Mouse (Mus musculus): ENCODE measurements around the gene Pno1. TPM values are rescaled to one million over a fixed set of nuclear protein-coding genes. Genes with fewer than 3 reads are reported as not detected.

Gene Pno1
- polyA plus RNA-seq, 1 experiment from 2014 or later = 54.8 TPM

DNA sequence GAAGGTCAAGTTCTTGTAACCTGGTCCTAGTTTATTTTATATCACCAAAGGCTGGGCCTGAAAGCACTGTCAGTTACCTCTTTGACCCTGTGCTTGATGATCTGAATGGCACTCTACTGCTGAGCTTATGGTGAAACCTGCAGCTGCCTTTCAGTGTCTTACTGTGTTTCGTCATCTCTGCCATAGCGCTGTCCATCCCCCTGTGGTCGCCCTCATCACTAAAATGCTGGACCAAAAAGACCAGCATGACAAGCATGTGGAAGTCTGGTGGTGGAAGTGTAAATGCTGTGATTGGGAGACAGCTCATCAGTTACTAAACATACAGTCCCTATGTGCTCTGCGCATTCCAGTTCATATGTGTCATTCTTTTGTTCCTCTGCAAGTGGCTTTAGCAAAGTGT is 39.1 kb downstream of the Pno1 start:
- WGBS = 95% methylated on average over 4 of the region's 4 CpGs
- H3K4me2 ChIP-seq = no peak overlapping the region
- H3K4me1 ChIP-seq = peaks cover 10% of the 10 kb centered on the region
- no peaks in the 10 kb centered on the region for H3K27me3 ChIP-seq (replicated peaks)
- no peaks in the 10 kb centered on the region for H3K36me3 ChIP-seq
- no peak overlapping the region for H3K27ac ChIP-seq (replicated peaks)
- no peak overlapping the region for H3K4me3 ChIP-seq (replicated peaks)
- H3K9me3 ChIP-seq (replicated peaks) = no peaks in the 10 kb centered on the region
- no peak for ATAC-seq (ENCODE audit: low FRiP score)
- H3K9ac ChIP-seq (replicated peaks) = no peak overlapping the region

DNA sequence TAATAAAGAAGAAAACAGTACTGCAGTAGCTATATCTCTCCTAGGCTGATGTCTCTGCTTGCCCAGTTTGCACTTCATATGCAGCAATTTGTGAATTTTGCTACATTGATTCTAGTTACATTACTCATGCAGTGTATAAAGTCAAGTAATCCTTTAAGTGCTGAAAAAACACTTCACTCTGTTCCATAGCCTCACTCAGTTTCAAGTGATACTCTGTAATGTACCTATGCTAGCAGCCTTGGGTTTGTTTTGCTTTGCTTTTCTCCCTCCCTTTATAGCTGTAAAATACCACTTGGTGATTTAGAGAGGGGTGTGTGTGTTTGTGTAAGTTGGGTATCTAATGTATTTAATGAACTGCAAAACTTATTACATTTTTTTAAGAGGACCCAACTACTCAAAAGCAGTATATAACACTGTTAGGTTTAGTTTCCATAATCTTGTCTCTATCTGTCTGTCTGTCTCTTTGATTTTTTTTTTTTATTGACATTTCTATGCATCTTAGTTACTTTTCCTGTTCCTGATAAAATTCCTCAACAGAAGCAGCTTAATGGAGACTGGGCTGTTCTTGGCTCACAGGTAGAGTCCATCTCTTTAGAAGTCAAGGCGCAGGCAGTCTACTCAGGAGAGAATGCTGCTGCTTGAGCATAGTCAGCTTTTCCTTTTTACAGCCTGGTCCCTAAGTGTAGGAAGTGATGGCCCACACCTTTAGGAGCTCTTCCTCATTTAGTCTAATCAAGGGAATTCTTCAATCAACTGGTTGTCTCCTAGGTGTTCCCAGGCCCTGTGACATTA is 40.2 kb downstream of the Pno1 start:
- H3K27me3 ChIP-seq (replicated peaks) = no peaks in the 10 kb centered on the region
- H3K36me3 ChIP-seq = no peaks in the 10 kb centered on the region
- H3K9ac ChIP-seq (replicated peaks) = no peak overlapping the region
- no peaks in the 10 kb centered on the region for H3K9me3 ChIP-seq (replicated peaks)
- H3K4me3 ChIP-seq (replicated peaks) = no peak overlapping the region
- H3K27ac ChIP-seq (replicated peaks) = no peak overlapping the region
- no peak overlapping the region for H3K4me2 ChIP-seq
- ATAC-seq (ENCODE audit: low FRiP score) = no peak
- WGBS = 97% methylated on average over 1 of the region's 1 CpGs
- H3K4me1 ChIP-seq = peaks cover 19% of the 10 kb centered on the region

- Histone ChIP-seq H3K9me3 (replicated peaks) (no peaks in the 10 kb centered on the region), H3K4me1 (peaks cover 31% of the 10 kb centered on the region), H3K4me2 (no peak overlapping the region), H3K36me3 (no peaks in the 10 kb centered on the region), H3K4me3 (replicated peaks) (no peak overlapping the region), H3K9ac (replicated peaks) (no peak overlapping the region), H3K27ac (replicated peaks) (no peak overlapping the region), H3K27me3 (replicated peaks) (no peaks in the 10 kb centered on the region)
- WGBS = 82% methylated on average over 2 of the region's 2 CpGs
- no peak for ATAC-seq (ENCODE audit: low FRiP score)
Observed at GRCm38 (mm10) chr11:17169262-17169661, 42.1 kb downstream of the Pno1 start.

- H3K9me3 ChIP-seq (replicated peaks) = no peaks in the 10 kb centered on the region
- no peak overlapping the region for H3K4me2 ChIP-seq
- H3K4me1 ChIP-seq = peaks cover 51% of the 10 kb centered on the region
- H3K9ac ChIP-seq (replicated peaks) = no peak overlapping the region
- no peaks in the 10 kb centered on the region for H3K27me3 ChIP-seq (replicated peaks)
- H3K27ac ChIP-seq (replicated peaks) = no peak overlapping the region
- H3K36me3 ChIP-seq = no peaks in the 10 kb centered on the region
- H3K4me3 ChIP-seq (replicated peaks) = no peak overlapping the region
- 87% methylated on average over 7 of the region's 7 CpGs for WGBS
- ATAC-seq (ENCODE audit: low FRiP score) = no peak
Observed at GRCm38 (mm10) chr11:17166627-17167026, 44.7 kb downstream of the Pno1 start.

DNA sequence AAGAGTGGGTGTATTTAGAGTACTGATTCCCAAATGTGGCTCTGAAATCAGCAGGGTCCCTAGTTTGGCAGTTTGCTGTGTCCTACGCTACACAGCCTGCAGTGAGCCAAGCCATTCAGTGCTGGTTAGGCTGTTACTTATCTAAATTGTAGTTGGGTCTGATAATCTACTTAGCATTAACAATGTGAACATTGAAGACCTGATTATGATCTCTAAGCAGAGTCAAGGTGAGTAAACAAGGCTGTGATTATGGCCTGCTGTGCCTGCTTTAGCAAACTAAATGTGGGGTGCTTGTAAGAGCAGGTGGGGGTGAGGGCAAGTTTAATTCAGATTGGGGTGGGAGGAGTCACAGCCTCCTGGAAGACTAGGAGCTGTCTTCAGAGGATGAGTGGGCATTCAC is 47.4 kb downstream of the Pno1 start:
- Histone ChIP-seq H3K4me1 (peaks cover 55% of the 10 kb centered on the region), H3K4me2 (no peak overlapping the region)
- 62% methylated on average over 1 of the region's 1 CpGs for WGBS

GRCm38 (mm10) chr11:17160242-17160641 is 51.1 kb downstream of the Pno1 start:
- Histone ChIP-seq H3K9ac (replicated peaks) (peak overlapping the region; percentile 95), H3K4me1 (peaks cover 38% of the 10 kb centered on the region), H3K4me3 (replicated peaks) (peak overlapping the region; percentile 94), H3K36me3 (no peaks in the 10 kb centered on the region), H3K27me3 (replicated peaks) (no peaks in the 10 kb centered on the region), H3K4me2 (peak overlapping the region; percentile 80), H3K9me3 (replicated peaks) (no peaks in the 10 kb centered on the region), H3K27ac (replicated peaks) (peak overlapping the region; percentile 97)
- no peak for ATAC-seq (ENCODE audit: low FRiP score)
- WGBS = 2% methylated on average over 12 of the region's 12 CpGs

More for the DNA sequence above, 47.4 kb downstream of the Pno1 start:
- H3K9ac ChIP-seq (replicated peaks) = no peak overlapping the region
- ATAC-seq (ENCODE audit: low FRiP score) = no peak
- H3K4me3 ChIP-seq (replicated peaks) = no peak overlapping the region
- no peaks in the 10 kb centered on the region for H3K9me3 ChIP-seq (replicated peaks)
- H3K36me3 ChIP-seq = no peaks in the 10 kb centered on the region
- H3K27me3 ChIP-seq (replicated peaks) = no peaks in the 10 kb centered on the region
- H3K27ac ChIP-seq (replicated peaks) = no peak overlapping the region

DNA sequence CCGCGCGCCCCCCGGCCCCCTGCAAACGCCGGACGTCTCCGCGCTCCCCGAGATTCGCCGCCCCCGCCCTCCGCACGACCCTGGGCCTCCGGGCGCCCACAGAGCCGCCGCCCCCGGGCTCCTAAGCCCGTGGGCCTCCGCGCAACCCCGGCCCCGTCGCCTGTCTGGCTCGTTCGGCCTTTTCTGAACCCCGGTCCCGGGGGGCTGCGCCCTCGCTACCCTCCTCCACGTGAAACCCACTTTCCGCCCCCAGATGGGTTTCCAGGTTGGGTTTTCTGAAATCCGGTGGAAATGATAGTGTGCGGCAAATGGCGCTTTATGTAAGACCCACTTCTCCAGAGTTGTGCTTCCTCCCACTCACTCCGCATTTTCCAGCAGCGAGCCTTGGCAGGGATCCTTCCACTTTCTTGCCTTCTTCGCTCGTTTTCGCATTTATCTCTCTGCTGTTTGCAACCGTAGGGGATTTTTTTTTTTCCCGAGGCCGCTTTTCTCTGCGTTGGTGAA is 51.6 kb downstream of the Pno1 start:
- H3K27ac ChIP-seq (replicated peaks) = peak overlapping the region; percentile 97
- H3K27me3 ChIP-seq (replicated peaks) = no peaks in the 10 kb centered on the region
- H3K4me2 ChIP-seq = peak overlapping the region; percentile 80
- H3K4me1 ChIP-seq = peaks cover 35% of the 10 kb centered on the region
- H3K9me3 ChIP-seq (replicated peaks) = no peaks in the 10 kb centered on the region
- peak overlapping the region; percentile 95 for H3K9ac ChIP-seq (replicated peaks)
- under 1% methylated on average over 38 of the region's 46 CpGs for WGBS
- no peaks in the 10 kb centered on the region for H3K36me3 ChIP-seq
- ATAC-seq (ENCODE audit: low FRiP score) = peak; percentile 53; the same call in 1 of the 2 replicates
- H3K4me3 ChIP-seq (replicated peaks) = peak overlapping the region; percentile 94

DNA sequence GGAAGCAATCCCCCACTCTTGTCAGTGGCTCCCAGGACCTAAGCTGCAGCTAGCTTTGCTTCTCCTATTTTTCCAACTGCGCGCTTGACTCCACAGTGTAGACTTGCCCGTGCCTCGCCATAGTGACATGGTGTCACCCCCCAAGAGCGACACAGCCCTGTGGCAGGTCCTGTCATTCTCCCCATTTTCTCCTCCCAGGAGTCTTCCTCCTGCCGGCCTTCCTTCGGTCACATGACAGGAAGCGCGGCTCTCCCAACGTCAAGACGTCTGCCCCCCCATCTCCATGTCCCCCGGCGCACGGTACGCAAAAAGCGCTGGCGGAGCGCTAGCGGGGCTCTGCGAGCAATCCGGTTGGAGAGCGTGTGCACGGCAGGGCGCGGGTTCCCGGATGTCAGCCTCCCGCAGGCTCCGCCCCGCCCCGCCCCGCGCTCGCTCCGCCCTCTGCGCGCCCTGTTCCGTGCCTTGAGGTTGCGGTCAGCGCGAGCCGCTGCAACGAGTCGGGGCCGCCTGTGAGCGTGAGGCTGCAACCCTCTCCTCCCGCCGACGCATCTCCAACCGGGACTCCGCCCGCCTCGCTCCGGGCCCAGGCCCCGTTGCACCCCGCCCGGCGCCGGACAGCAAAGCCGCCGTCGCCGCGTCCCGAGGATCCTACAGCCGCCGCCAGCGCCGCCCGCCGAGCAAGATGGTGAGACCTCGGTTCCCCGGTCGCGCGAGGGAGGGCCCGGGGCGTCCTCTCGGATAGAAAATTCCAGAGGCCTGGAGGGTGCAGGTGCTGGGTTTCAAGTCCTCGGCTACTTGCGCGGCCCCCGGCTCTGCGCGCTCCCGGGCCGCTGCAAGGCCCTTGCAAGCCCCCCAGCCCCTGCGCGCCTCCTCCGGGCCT is 52.3 kb downstream of the Pno1 start, which contains the start of gene Ppp3r1:
Gene Ppp3r1, plus strand, starts transcription at position 406 of the 880 bp plus-strand sequence.
- H3K36me3 ChIP-seq = no peaks in the 10 kb centered on the region
- H3K4me3 ChIP-seq (replicated peaks) = peak within 1 kb of the TSS; percentile 94
- peak; percentile 98 for ATAC-seq (ENCODE audit: low FRiP score)

More for the DNA sequence above, 52.3 kb downstream of the Pno1 start, which contains the start of gene Ppp3r1:
- Histone ChIP-seq H3K9me3 (replicated peaks) (no peaks in the 10 kb centered on the region), H3K4me1 (peaks cover 32% of the 10 kb centered on the region), H3K27ac (replicated peaks) (peak within 1 kb of the TSS; percentile 97), H3K4me2 (peak within 1 kb of the TSS; percentile 80), H3K9ac (replicated peaks) (peak within 1 kb of the TSS; percentile 95), H3K27me3 (replicated peaks) (no peaks in the 10 kb centered on the region)
- WGBS = 1% methylated on average over 87 of the region's 89 CpGs

Other genes starting within 250 kb of the Pno1 start
- 132 and 156 TPM in 2 replicates for gene Cnrip1, start 160.0 kb downstream of the Pno1 start, polyA plus RNA-seq (2015; fragmentation: Nextera tagmentation; extraction: Ambion mirVana)
- 4.4 and 4.9 TPM in 2 replicates for gene Plek, start 159.2 kb downstream of the Pno1 start, polyA plus RNA-seq (2015; fragmentation: Nextera tagmentation; extraction: Ambion mirVana)
- gene Ppp3r1, start 52.3 kb downstream of the Pno1 start, polyA plus RNA-seq (2015; fragmentation: Nextera tagmentation; extraction: Ambion mirVana) = 244 and 269 TPM in 2 replicates
- gene Wdr92, start 29.5 kb downstream of the Pno1 start, polyA plus RNA-seq (2015; fragmentation: Nextera tagmentation; extraction: Ambion mirVana) = 18.0 and 20.3 TPM in 2 replicates
- 133 and 160 TPM in 2 replicates for gene C1d, start 46.0 kb upstream of the Pno1 start, polyA plus RNA-seq (2015; fragmentation: Nextera tagmentation; extraction: Ambion mirVana)